Mouse (Mus musculus): ENCODE measurements around the gene Klhl31. TPM values are rescaled to one million over a fixed set of nuclear protein-coding genes. Genes with fewer than 3 reads are reported as not detected.

Klhl31 gene
- polyA plus RNA-seq (2012; rRNA removed), result 0.05 and 0.75 TPM in 2 replicates

DNA sequence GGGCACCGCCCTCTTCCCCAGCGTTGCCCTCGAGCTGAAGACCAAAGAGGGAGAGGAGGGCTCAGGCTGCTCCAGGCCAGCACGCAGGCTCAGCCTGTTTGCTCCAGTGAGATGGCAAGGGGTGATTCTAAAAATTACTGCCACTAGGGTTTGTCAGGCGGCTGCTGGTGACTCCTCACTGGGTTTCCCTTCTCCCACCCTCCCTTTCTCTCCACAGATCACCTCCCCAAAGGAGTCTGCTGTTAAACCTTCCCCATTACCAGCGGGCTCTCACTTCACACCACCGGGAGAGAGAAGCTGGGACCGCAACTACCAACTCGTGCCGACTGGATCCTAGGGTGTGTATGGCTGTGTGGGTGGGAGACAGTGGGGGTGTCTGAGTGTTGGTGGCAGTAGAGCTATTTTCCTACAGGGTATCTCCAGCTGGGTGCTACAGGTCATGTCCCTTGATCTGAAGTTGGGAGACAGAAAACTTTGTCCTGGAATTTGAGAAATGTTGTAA lies at the start of gene Klhl31:
TSS of gene Klhl31 (plus strand) at position 51 of the 502 bp plus-strand sequence.

Other genes with a start within 250 kb of the Klhl31 start
- 19.3 and 24.8 TPM in 2 replicates for gene Lrrc1, start 91.6 kb upstream of the Klhl31 start, polyA plus RNA-seq (2012; rRNA removed)
- 29.1 and 29.8 TPM in 2 replicates for gene Gclc, start 118.0 kb downstream of the Klhl31 start, polyA plus RNA-seq (2012; rRNA removed)

All from central nervous system, embryonic 14 days (tissue).